In the genomic region with DNA sequence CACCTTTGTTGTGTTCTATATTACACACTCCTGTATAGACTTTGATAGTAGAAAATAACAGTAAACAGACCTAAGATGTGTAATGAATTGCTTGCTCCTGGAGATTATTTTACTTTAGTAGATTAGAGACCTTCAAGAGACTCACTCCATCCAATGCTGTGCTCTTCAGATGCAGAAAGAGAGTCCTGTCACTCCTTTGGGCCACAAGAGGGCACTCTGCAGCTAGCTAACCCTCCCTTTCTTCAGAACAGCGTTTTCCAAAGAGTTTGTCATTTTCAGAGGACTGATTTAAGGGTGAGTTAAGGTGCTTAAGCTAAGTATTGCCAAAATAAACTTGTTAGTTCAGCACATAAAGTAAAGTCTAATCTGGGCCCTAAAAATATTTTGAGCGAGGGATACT, we compare ENCODE assay signal across 10 mouse cellular contexts. TPM values are rescaled to one million over a fixed set of nuclear protein-coding genes. Genes with fewer than 3 reads are reported as not detected.
DNase-seq lines count a peak whose midpoint lies in the region; ATAC-seq and TF ChIP-seq lines count a peak whose summit lies in the region.
"Had no signal": no experiment of that assay in that cellular context is flagged by ENCODE, and none has a peak within 500 bp of the region (broad histone marks: within the 10 kb centered on the region; RNA-seq: fewer than 3 reads in every experiment).

No protein-coding gene starts in this region.

- 73% methylated on average over 2 of the region's 2 CpGs for WGBS in heart, embryonic 12.5 days
- 84% methylated on average over 2 of the region's 2 CpGs for WGBS in midbrain, embryonic 11.5 days

- H3K4me2 ChIP-seq in heart, embryonic 12.5 days, result no peak overlapping the region
- H3K4me2 ChIP-seq in midbrain, embryonic 11.5 days, result no peak overlapping the region
- H3K4me2 ChIP-seq: embryonic facial prominence, embryonic 15.5 days; lung, embryonic 15.5 days had no signal

- in situ Hi-C loops in Patski (cut with MboI; ENCODE audit: low pct_unique_long_range_greater_than_20kb), result no loop called here

- H3K27me3 ChIP-seq in heart, embryonic 12.5 days (replicated peaks), result no peaks in the 10 kb centered on the region
- no peaks in the 10 kb centered on the region for H3K27me3 ChIP-seq in Patski
- H3K27me3 ChIP-seq in midbrain, embryonic 11.5 days (ENCODE audit: control insufficient read depth, insufficient read depth, low read length), result no peaks in the 10 kb centered on the region
- H3K27me3 ChIP-seq: embryonic facial prominence, embryonic 15.5 days; lung, embryonic 15.5 days had no signal

- POLR2A ChIA-PET in Patski (lab: Charles Lee), result no interaction called here

- H3K36me3 ChIP-seq in heart, embryonic 12.5 days, result peaks cover 15% of the 10 kb centered on the region
- no peaks in the 10 kb centered on the region for H3K36me3 ChIP-seq in midbrain, embryonic 11.5 days (ENCODE audit: control insufficient read depth, insufficient read depth, low read length)

- no peak overlapping the region for H3K9ac ChIP-seq in heart, embryonic 12.5 days
- H3K9ac ChIP-seq in midbrain, embryonic 11.5 days (ENCODE audit: low read length), result no peak overlapping the region
- H3K9ac ChIP-seq: embryonic facial prominence, embryonic 15.5 days; lung, embryonic 15.5 days had no signal

- H3K9me3 ChIP-seq in heart, embryonic 12.5 days (replicated peaks), result no peaks in the 10 kb centered on the region
- no peaks in the 10 kb centered on the region for H3K9me3 ChIP-seq in midbrain, embryonic 11.5 days (ENCODE audit: control insufficient read depth, low read length)
- H3K9me3 ChIP-seq: embryonic facial prominence, embryonic 15.5 days; lung, embryonic 15.5 days had no signal

- no peak overlapping the region for H3K27ac ChIP-seq in heart, embryonic 12.5 days (ENCODE audit: poor library complexity, severe bottlenecking)
- no peak overlapping the region for H3K27ac ChIP-seq in midbrain, embryonic 11.5 days (ENCODE audit: low read depth, low read length)
- H3K27ac ChIP-seq: embryonic facial prominence, embryonic 15.5 days; lung, embryonic 15.5 days had no signal

- no peak overlapping the region for H3K4me3 ChIP-seq in heart, embryonic 12.5 days
- H3K4me3 ChIP-seq in midbrain, embryonic 11.5 days (ENCODE audit: low read depth, low read length), result no peak overlapping the region
- H3K4me3 ChIP-seq: embryonic facial prominence, embryonic 15.5 days; lung, embryonic 15.5 days had no signal

- peak; percentile 85 for TF ChIP-seq CTCF in Patski (IDR thresholded peaks at IDR 0.05)

- DNase-seq in heart, adult 11 months, result no peak
- peak; percentile 56 for DNase-seq in A20 (ENCODE audit: low read depth, low spot score)
- DNase-seq in Patski (ENCODE audit: low read depth, low spot score), result no peak
- peak; percentile 58 for DNase-seq in embryo, embryonic 10.5 days (ENCODE audit: low spot score)
- peak; percentile 59 for DNase-seq in kidney, postnatal 14 days
- DNase-seq in midbrain, embryonic 11.5 days (ENCODE audit: low spot score, missing footprints), result no peak
- DNase-seq in thymus, postnatal 25 days, result peak; percentile 60

- H3K4me1 ChIP-seq in heart, embryonic 12.5 days (replicated peaks), result no peaks in the 10 kb centered on the region
- H3K4me1 ChIP-seq in midbrain, embryonic 11.5 days (ENCODE audit: control insufficient read depth, insufficient read depth, low read length), result no peaks in the 10 kb centered on the region
- H3K4me1 ChIP-seq: embryonic facial prominence, embryonic 15.5 days; lung, embryonic 15.5 days had no signal

- CTCF ChIA-PET in Patski (lab: Charles Lee), result interaction anchor here (0.6 to 2.5 kb wide), 7 partner anchors 9 to 59 kb away, joined by 3 to 8 read pairs (median 3); no protein-coding TSS in a partner anchor

- ATAC-seq in heart, embryonic 12.5 days (ENCODE audit: insufficient number of reproducible peaks, low FRiP score), result 0 out of 2 replicates have a peak, but pooled peaks have one; percentile 39
- no peak for ATAC-seq in Patski
- ATAC-seq in midbrain, embryonic 11.5 days (ENCODE audit: low FRiP score), result 0 out of 2 replicates have a peak, but pooled peaks have one; percentile 24

RNA-seq across cellular contexts. Expression of a gene that starts 25.0 kb away (rescaled TPM):
- polyA plus RNA-seq in heart, embryonic 12.5 days (2016; fragmentation: Nextera tagmentation; extraction: Ambion mirVana), result 35.8 and 37.3 TPM in 2 replicates
- polyA plus RNA-seq in Patski (2021), result 107 TPM
- polyA plus RNA-seq in midbrain, embryonic 11.5 days (2014; fragmentation: Nextera tagmentation; extraction: Ambion mirVana), result 79.1 and 82.5 TPM in 2 replicates

Comparison
In these comparisons a context has a peak if more than half of its experiments do, and no peak if none do; other contexts are left out.
1. DNase-seq: peak in A20 (single experiment), embryo, embryonic 10.5 days (single experiment), kidney, postnatal 14 days (single experiment) and thymus, postnatal 25 days (single experiment); none in heart, adult 11 months (single experiment), Patski (single experiment) and midbrain, embryonic 11.5 days (single experiment).